Comparison of ENCODE assay signal across 8 mouse cellular contexts in the genomic region with DNA sequence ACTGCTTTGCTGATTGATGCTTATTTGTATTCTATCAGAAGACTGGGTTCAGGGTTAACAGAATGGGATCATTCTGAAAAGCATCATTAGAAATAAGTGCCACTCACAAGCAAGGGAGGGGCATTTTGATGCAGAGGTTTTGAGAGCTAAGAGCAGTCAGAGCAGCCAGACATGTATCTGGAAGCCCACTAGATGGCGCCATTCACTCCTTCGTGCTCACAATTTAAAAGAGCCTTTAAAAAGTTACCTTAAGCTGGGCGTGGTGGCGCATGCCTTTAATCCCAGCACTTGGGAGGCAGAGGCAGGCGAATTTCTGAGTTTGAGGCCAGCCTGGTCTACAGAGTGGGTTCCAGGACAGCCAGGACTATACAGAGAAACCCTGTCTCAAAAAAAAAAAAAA. TPM values are rescaled to one million over a fixed set of nuclear protein-coding genes. Genes with fewer than 3 reads are reported as not detected.
A peak's percentile ranks its signal among the peaks of the same experiment; 100 is the strongest.
DNase-seq lines count a peak whose midpoint lies in the region; ATAC-seq and TF ChIP-seq lines count a peak whose summit lies in the region.
"Not testable (repeated sequence)": the region's sequence is repeated elsewhere in the genome, so short reads cannot be mapped to it uniquely, and the experiment has no call there.

No protein-coding gene starts in this region.

- not testable (repeated sequence) for H3K4me1 ChIP-seq in ES-E14 (ENCODE audit: control insufficient read depth in 2 of 2, insufficient read depth in 2 of 2, low read length in 2 of 2, poor library complexity in 1 of 2); embryonic facial prominence, embryonic 14.5 days (ENCODE audit: control insufficient read depth, insufficient read depth, low read length); lung, postnatal 0 days (ENCODE audit: insufficient read depth, low read depth, low read length)

- TF ChIP-seq CTCF in brain, embryonic 14.5 days (IDR thresholded peaks at IDR 0.05; ENCODE audit: borderline replicate concordance, extremely low read depth, insufficient read depth, insufficient read length) = peak; percentile 70
- TF ChIP-seq CTCF in lung, postnatal 0 days (IDR thresholded peaks at IDR 0.05) = peak; percentile 69

- DNase-seq in ES-E14 (ENCODE audit: low read depth, low spot score) = peak; percentile 70
- peak; percentile 76 for DNase-seq in brain, embryonic 14.5 days (ENCODE audit: low read depth)
- peak; percentile 51 for DNase-seq in embryonic facial prominence, embryonic 14.5 days (ENCODE audit: low spot score)
- peak; percentile 45 to 77 for DNase-seq in heart, postnatal 10 days
- DNase-seq in large intestine, adult 2 months (ENCODE audit: low read depth, low spot score) = peak; percentile 18
- DNase-seq in lung, postnatal 0 days (ENCODE audit: low spot score) = peak; percentile 67
- DNase-seq in retina, postnatal 7 days (ENCODE audit: low read depth, low spot score) = peak; percentile 30
- DNase-seq in thymus, postnatal 14 days = peak; percentile 75

- in situ Hi-C loops in ES-E14 (cut with MboI; ENCODE audit: low sequenced_read_pairs in 2 of 2, unreplicated experiment in 2 of 2) = loop anchor here in 1 of 2 experiments (25.0 kb wide), 1 partner anchor 655 kb away; a partner anchor contains a TSS

- 37% methylated on average over 5 of the region's 5 CpGs for WGBS in embryonic facial prominence, embryonic 14.5 days
- WGBS in large intestine, adult 2 months = 35% methylated on average over 5 of the region's 5 CpGs
- 40% methylated on average over 5 of the region's 5 CpGs for WGBS in lung, postnatal 0 days

- not testable (repeated sequence) for TF ChIP-seq EP300 in lung, postnatal 0 days (IDR thresholded peaks at IDR 0.05)

- not testable (repeated sequence) for H3K9me3 ChIP-seq in ES-E14 (ENCODE audit: control insufficient read depth, insufficient read depth, low read depth, low read length); embryonic facial prominence, embryonic 14.5 days (ENCODE audit: control insufficient read depth, low read length); lung, postnatal 0 days (ENCODE audit: low read length)

- H3K27ac ChIP-seq in ES-E14 (ENCODE audit: insufficient read depth, low read depth, low read length, poor library complexity, severe bottlenecking); embryonic facial prominence, embryonic 14.5 days (replicated peaks; ENCODE audit: low read depth, low read length); lung, postnatal 0 days (ENCODE audit: low read length): not testable (repeated sequence)

- H3K27me3 ChIP-seq in embryonic facial prominence, embryonic 14.5 days (replicated peaks; ENCODE audit: control insufficient read depth, insufficient read depth, low read length); lung, postnatal 0 days (replicated peaks; ENCODE audit: insufficient read depth, low read length): not testable (repeated sequence)

- not testable (repeated sequence) for H3K9ac ChIP-seq in ES-E14 (ENCODE audit: insufficient read depth, low read depth, low read length, poor library complexity, severe bottlenecking); embryonic facial prominence, embryonic 14.5 days (ENCODE audit: low read depth, low read length); lung, postnatal 0 days (replicated peaks; ENCODE audit: low read depth)

- intact Hi-C loops in heart, postnatal 10 days (cut with DNase I) = loop anchor here (10.0 kb wide), 3 partner anchors 103 to 347 kb away; no protein-coding TSS in a partner anchor

- H3K4me3 ChIP-seq in ES-E14 (ENCODE audit: insufficient read depth in 1 of 2, low read depth in 1 of 2, low read length in 2 of 2, poor library complexity in 1 of 2, severe bottlenecking in 1 of 2); embryonic facial prominence, embryonic 14.5 days (ENCODE audit: low read depth, low read length); lung, postnatal 0 days (ENCODE audit: low read depth, low read length): not testable (repeated sequence)

- not testable (repeated sequence) for ATAC-seq in embryonic facial prominence, embryonic 14.5 days (ENCODE audit: low read depth); lung, postnatal 0 days

- TF ChIP-seq POLR2A in brain, embryonic 14.5 days (IDR thresholded peaks at IDR 0.05; ENCODE audit: borderline replicate concordance, extremely low read depth, insufficient read depth, insufficient read length, poor library complexity, severe bottlenecking) = not testable (repeated sequence)

- not testable (repeated sequence) for H3K36me3 ChIP-seq in ES-E14 (ENCODE audit: control insufficient read depth, insufficient read depth, low read length, poor library complexity, severe bottlenecking); embryonic facial prominence, embryonic 14.5 days (ENCODE audit: control insufficient read depth, insufficient read depth, low read length); lung, postnatal 0 days (ENCODE audit: insufficient read depth, low read length)

- not testable (repeated sequence) for H3K4me2 ChIP-seq in embryonic facial prominence, embryonic 14.5 days (ENCODE audit: low read depth, low read length); lung, postnatal 0 days (replicated peaks; ENCODE audit: low read depth, low read length)

TF ChIP-seq in ES-E14, 5 proteins besides CTCF, POLR2A, EP300 and RAD21:
- TF ChIP-seq ZC3H11A (IDR thresholded peaks at IDR 0.05; ENCODE audit: borderline replicate concordance, low read depth, low read length) (peak; percentile 17; the same call in 1 of the 2 replicates), ZNF384 (IDR thresholded peaks at IDR 0.05; ENCODE audit: low read depth, low read length) (0 out of 2 replicates have a peak, but pooled peaks have one; percentile 12)

RNA-seq across cellular contexts. Expression of a gene that starts 26.9 kb away (rescaled TPM):
- not detected in 2 replicates for total RNA-seq in ES-E14 (2012; rRNA removed)
- polyA plus RNA-seq in brain, embryonic 14.5 days (2012; rRNA removed) = not detected in 2 replicates
- 0.51 and 0.61 TPM in 2 replicates for polyA plus RNA-seq in embryonic facial prominence, embryonic 14.5 days (2014; fragmentation: Nextera tagmentation; extraction: Ambion mirVana)
- total RNA-seq in heart, postnatal 10 days (2021) = under 1 TPM in 1 of 2 experiments, not detected in 1; 0.20 TPM
- polyA plus RNA-seq in large intestine, adult 2 months (2012; rRNA removed) = 0.53 and 0.74 TPM in 2 replicates
- polyA plus RNA-seq in lung, postnatal 0 days (2015; fragmentation: Nextera tagmentation; extraction: Ambion mirVana) = 1.4 TPM in 2 replicates

Comparison
In these comparisons a context has a peak if more than half of its experiments do, and no peak if none do; other contexts are left out.
1. DNase-seq: peak in every context shown above with its lines; median percentile 76 in brain, embryonic 14.5 days; 75 in thymus, postnatal 14 days; 70 in ES-E14; 67 in lung, postnatal 0 days; 61 in heart, postnatal 10 days; 51 in embryonic facial prominence, embryonic 14.5 days; 30 in retina, postnatal 7 days; 18 in large intestine, adult 2 months.